Comparison of ENCODE assay signal across 19 mouse cellular contexts in the genomic region with DNA sequence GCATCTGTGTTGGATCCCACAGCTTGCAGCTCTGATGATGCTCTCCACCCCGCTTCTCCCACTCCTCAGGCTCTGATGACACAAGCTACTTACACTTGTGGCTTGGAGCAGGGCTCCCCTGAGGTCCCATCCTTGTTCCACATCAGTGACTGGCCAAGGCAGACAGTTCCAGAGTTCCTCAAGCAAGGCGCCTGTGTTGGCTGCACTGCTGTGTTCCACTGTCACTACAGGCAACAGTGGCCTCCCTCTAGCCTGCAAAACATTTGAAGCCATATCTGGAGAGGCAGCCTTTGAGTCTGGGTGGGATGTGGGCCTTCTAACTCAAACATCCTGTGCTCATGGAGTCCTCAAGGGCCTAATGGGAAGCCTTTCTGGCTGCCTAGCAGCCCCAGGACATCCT. TPM values are rescaled to one million over a fixed set of nuclear protein-coding genes. Genes with fewer than 3 reads are reported as not detected.
A peak's percentile ranks its signal among the peaks of the same experiment; 100 is the strongest.
DNase-seq lines count a peak whose midpoint lies in the region; ATAC-seq lines count a peak whose summit lies in the region.
"Had no signal": no experiment of that assay in that cellular context is flagged by ENCODE, and none has a peak within 500 bp of the region (broad histone marks: within the 10 kb centered on the region; RNA-seq: fewer than 3 reads in every experiment).

No protein-coding gene starts in this region.

- H3K27me3 ChIP-seq in heart, embryonic 13.5 days (replicated peaks): no peaks in the 10 kb centered on the region
- no peaks in the 10 kb centered on the region for H3K27me3 ChIP-seq in midbrain, embryonic 13.5 days
- H3K27me3 ChIP-seq in midbrain, embryonic 11.5 days (ENCODE audit: control insufficient read depth, insufficient read depth, low read length): no peaks in the 10 kb centered on the region
- no peaks in the 10 kb centered on the region for H3K27me3 ChIP-seq in liver, embryonic 15.5 days
- H3K27me3 ChIP-seq: embryonic facial prominence, embryonic 15.5 days; forebrain, embryonic 12.5 days; hindbrain, embryonic 13.5 days; megakaryocyte, embryonic 14.5 days had no signal

- H3K4me3 ChIP-seq in heart, embryonic 13.5 days: no peak overlapping the region
- H3K4me3 ChIP-seq in midbrain, embryonic 13.5 days (replicated peaks): no peak overlapping the region
- no peak overlapping the region for H3K4me3 ChIP-seq in midbrain, embryonic 11.5 days (ENCODE audit: low read depth, low read length)
- H3K4me3 ChIP-seq in liver, embryonic 15.5 days (replicated peaks): no peak overlapping the region
- H3K4me3 ChIP-seq: embryonic facial prominence, embryonic 15.5 days; forebrain, embryonic 12.5 days; hindbrain, embryonic 13.5 days; megakaryocyte, embryonic 14.5 days; myocyte had no signal

- DNase-seq in heart, adult 18-20 months: no peak
- DNase-seq in midbrain, embryonic 11.5 days (ENCODE audit: low spot score, missing footprints): no peak
- DNase-seq in adrenal gland, postnatal 36 days: no peak
- DNase-seq in B cell, adult 2 months: no peak
- DNase-seq: adrenal gland, postnatal 14 days; cerebellum, adult 9-10 months; kidney, postnatal 14 days; right cerebral cortex, postnatal 14 days; thymus, postnatal 4 days had no signal

- 83% methylated on average over 2 of the region's 2 CpGs for WGBS in heart, embryonic 13.5 days
- WGBS in midbrain, embryonic 13.5 days: 92% methylated on average over 2 of the region's 2 CpGs
- WGBS in midbrain, embryonic 11.5 days: 86% methylated on average over 2 of the region's 2 CpGs
- WGBS in liver, embryonic 15.5 days (ENCODE audit: insufficient replicate concordance): 76% methylated on average over 2 of the region's 2 CpGs

- no peak overlapping the region for H3K9ac ChIP-seq in heart, embryonic 13.5 days
- 0 out of 2 replicates have a peak overlapping the region, but pooled peaks have one; percentile 28 for H3K9ac ChIP-seq in midbrain, embryonic 13.5 days (replicated peaks)
- H3K9ac ChIP-seq in midbrain, embryonic 11.5 days (ENCODE audit: low read length): no peak overlapping the region
- H3K9ac ChIP-seq in liver, embryonic 15.5 days: peak overlapping the region; percentile 35; the same call in 1 of the 2 replicates
- H3K9ac ChIP-seq: embryonic facial prominence, embryonic 15.5 days; forebrain, embryonic 12.5 days; hindbrain, embryonic 13.5 days had no signal

- ATAC-seq in heart, embryonic 13.5 days (ENCODE audit: extremely low read depth, insufficient number of reproducible peaks, low FRiP score, low TSS enrichment): no peak
- ATAC-seq in midbrain, embryonic 13.5 days: no peak
- ATAC-seq in midbrain, embryonic 11.5 days (ENCODE audit: low FRiP score): no peak
- no peak for ATAC-seq in liver, embryonic 15.5 days (ENCODE audit: insufficient read depth)
- ATAC-seq: intestine, postnatal 0 days had no signal

- H3K4me2 ChIP-seq in heart, embryonic 13.5 days: no peak overlapping the region
- no peak overlapping the region for H3K4me2 ChIP-seq in midbrain, embryonic 13.5 days (replicated peaks)
- H3K4me2 ChIP-seq in midbrain, embryonic 11.5 days: no peak overlapping the region
- H3K4me2 ChIP-seq in liver, embryonic 15.5 days: no peak overlapping the region
- H3K4me2 ChIP-seq: embryonic facial prominence, embryonic 15.5 days; forebrain, embryonic 12.5 days; heart, embryonic 11.5 days; hindbrain, embryonic 13.5 days had no signal

- H3K27ac ChIP-seq in heart, embryonic 13.5 days (replicated peaks): 0 out of 2 replicates have a peak overlapping the region, but pooled peaks have one; percentile 42
- H3K27ac ChIP-seq in midbrain, embryonic 13.5 days: no peak overlapping the region
- H3K27ac ChIP-seq in midbrain, embryonic 11.5 days (ENCODE audit: low read depth, low read length): no peak overlapping the region
- peak overlapping the region; percentile 94 for H3K27ac ChIP-seq in liver, embryonic 15.5 days (replicated peaks)
- H3K27ac ChIP-seq: embryonic facial prominence, embryonic 15.5 days; forebrain, embryonic 12.5 days; hindbrain, embryonic 13.5 days had no signal

- H3K4me1 ChIP-seq in heart, embryonic 13.5 days: peaks cover 48% of the 10 kb centered on the region
- H3K4me1 ChIP-seq in midbrain, embryonic 13.5 days (replicated peaks): peaks cover 14% of the 10 kb centered on the region
- H3K4me1 ChIP-seq in midbrain, embryonic 11.5 days (ENCODE audit: control insufficient read depth, insufficient read depth, low read length): no peaks in the 10 kb centered on the region
- peaks cover 75% of the 10 kb centered on the region for H3K4me1 ChIP-seq in liver, embryonic 15.5 days (replicated peaks)

- H3K9me3 ChIP-seq in heart, embryonic 13.5 days: no peaks in the 10 kb centered on the region
- no peaks in the 10 kb centered on the region for H3K9me3 ChIP-seq in midbrain, embryonic 13.5 days
- no peaks in the 10 kb centered on the region for H3K9me3 ChIP-seq in midbrain, embryonic 11.5 days (ENCODE audit: control insufficient read depth, low read length)
- no peaks in the 10 kb centered on the region for H3K9me3 ChIP-seq in liver, embryonic 15.5 days (replicated peaks)
- H3K9me3 ChIP-seq: embryonic facial prominence, embryonic 15.5 days; forebrain, embryonic 12.5 days; hindbrain, embryonic 13.5 days; megakaryocyte, embryonic 14.5 days had no signal

- peaks cover 37% of the 10 kb centered on the region for H3K36me3 ChIP-seq in heart, embryonic 13.5 days
- peaks cover 36% of the 10 kb centered on the region for H3K36me3 ChIP-seq in midbrain, embryonic 13.5 days
- no peaks in the 10 kb centered on the region for H3K36me3 ChIP-seq in midbrain, embryonic 11.5 days (ENCODE audit: control insufficient read depth, insufficient read depth, low read length)
- peaks cover 35% of the 10 kb centered on the region for H3K36me3 ChIP-seq in liver, embryonic 15.5 days (replicated peaks)

RNA-seq across cellular contexts. Expression of a gene that starts 10.3 kb away (rescaled TPM):
- 25.9 and 27.9 TPM in 2 replicates for polyA plus RNA-seq in heart, embryonic 13.5 days (2015; fragmentation: Nextera tagmentation; extraction: Ambion mirVana)
- total RNA-seq in heart, adult 18-20 months (2021): 10 to 100 TPM; 57.7 to 61.2 TPM
- 32.1 and 39.6 TPM in 2 replicates for polyA plus RNA-seq in midbrain, embryonic 13.5 days (2015; fragmentation: Nextera tagmentation; extraction: Ambion mirVana)
- 53.4 and 63.1 TPM in 2 replicates for polyA plus RNA-seq in midbrain, embryonic 11.5 days (2014; fragmentation: Nextera tagmentation; extraction: Ambion mirVana)
- polyA plus RNA-seq in liver, embryonic 15.5 days (2015; fragmentation: Nextera tagmentation; extraction: Ambion mirVana): 18.2 and 23.1 TPM in 2 replicates
- total RNA-seq in adrenal gland, postnatal 36 days (2021): 10 to 100 TPM; 42.2 to 45.0 TPM

RNA-seq across cellular contexts. Expression of a gene that starts 31.0 kb away (rescaled TPM):
- polyA plus RNA-seq in heart, embryonic 13.5 days (2015; fragmentation: Nextera tagmentation; extraction: Ambion mirVana): 2.1 and 2.6 TPM in 2 replicates
- total RNA-seq in heart, adult 18-20 months (2021): 1 to 10 TPM; 1.2 to 2.9 TPM
- 5.1 and 6.3 TPM in 2 replicates for polyA plus RNA-seq in midbrain, embryonic 13.5 days (2015; fragmentation: Nextera tagmentation; extraction: Ambion mirVana)
- 2.9 and 3.2 TPM in 2 replicates for polyA plus RNA-seq in midbrain, embryonic 11.5 days (2014; fragmentation: Nextera tagmentation; extraction: Ambion mirVana)
- polyA plus RNA-seq in liver, embryonic 15.5 days (2015; fragmentation: Nextera tagmentation; extraction: Ambion mirVana): 9.5 and 10.5 TPM in 2 replicates
- total RNA-seq in adrenal gland, postnatal 36 days (2021): 1 to 10 TPM; 1.5 to 2.9 TPM

RNA-seq across cellular contexts. Expression of a gene that starts 35.5 kb away (rescaled TPM):
- 23.1 and 25.2 TPM in 2 replicates for polyA plus RNA-seq in heart, embryonic 13.5 days (2015; fragmentation: Nextera tagmentation; extraction: Ambion mirVana)
- 10 to 100 TPM; 62.0 to 62.2 TPM for total RNA-seq in heart, adult 18-20 months (2021)
- polyA plus RNA-seq in midbrain, embryonic 13.5 days (2015; fragmentation: Nextera tagmentation; extraction: Ambion mirVana): 52.8 and 58.6 TPM in 2 replicates
- 57.9 and 59.9 TPM in 2 replicates for polyA plus RNA-seq in midbrain, embryonic 11.5 days (2014; fragmentation: Nextera tagmentation; extraction: Ambion mirVana)
- 18.4 and 18.9 TPM in 2 replicates for polyA plus RNA-seq in liver, embryonic 15.5 days (2015; fragmentation: Nextera tagmentation; extraction: Ambion mirVana)
- total RNA-seq in adrenal gland, postnatal 36 days (2021): 10 to 100 TPM; 57.4 to 68.8 TPM

RNA-seq across cellular contexts. Expression of a gene that starts 35.6 kb away (rescaled TPM):
- 15.2 and 16.6 TPM in 2 replicates for polyA plus RNA-seq in heart, embryonic 13.5 days (2015; fragmentation: Nextera tagmentation; extraction: Ambion mirVana)
- 1 to 10 TPM; 4.8 to 7.6 TPM for total RNA-seq in heart, adult 18-20 months (2021)
- polyA plus RNA-seq in midbrain, embryonic 13.5 days (2015; fragmentation: Nextera tagmentation; extraction: Ambion mirVana): 28.7 and 28.8 TPM in 2 replicates
- 14.8 and 15.1 TPM in 2 replicates for polyA plus RNA-seq in midbrain, embryonic 11.5 days (2014; fragmentation: Nextera tagmentation; extraction: Ambion mirVana)
- 10.9 and 12.7 TPM in 2 replicates for polyA plus RNA-seq in liver, embryonic 15.5 days (2015; fragmentation: Nextera tagmentation; extraction: Ambion mirVana)
- 10 to 100 TPM; 23.3 to 39.1 TPM for total RNA-seq in adrenal gland, postnatal 36 days (2021)

RNA-seq across cellular contexts. Expression of a gene that starts 46.9 kb away (rescaled TPM):
- polyA plus RNA-seq in heart, embryonic 13.5 days (2015; fragmentation: Nextera tagmentation; extraction: Ambion mirVana): 88.9 and 103 TPM in 2 replicates
- total RNA-seq in heart, adult 18-20 months (2021): 10 to 100 TPM; 45.3 to 50.9 TPM
- polyA plus RNA-seq in midbrain, embryonic 13.5 days (2015; fragmentation: Nextera tagmentation; extraction: Ambion mirVana): 57.2 and 60.3 TPM in 2 replicates
- polyA plus RNA-seq in midbrain, embryonic 11.5 days (2014; fragmentation: Nextera tagmentation; extraction: Ambion mirVana): 64.5 and 68.0 TPM in 2 replicates
- 31.5 and 33.6 TPM in 2 replicates for polyA plus RNA-seq in liver, embryonic 15.5 days (2015; fragmentation: Nextera tagmentation; extraction: Ambion mirVana)
- total RNA-seq in adrenal gland, postnatal 36 days (2021): 10 to 100 TPM; 30.3 to 39.1 TPM

Comparison
In these comparisons a context has a peak if more than half of its experiments do, and no peak if none do; other contexts are left out.
1. H3K9ac ChIP-seq: peak in midbrain, embryonic 13.5 days (single experiment) and liver, embryonic 15.5 days (single experiment); none in heart, embryonic 13.5 days (single experiment) and midbrain, embryonic 11.5 days (single experiment).
2. H3K27ac ChIP-seq: peak in heart, embryonic 13.5 days (single experiment) and liver, embryonic 15.5 days (single experiment); none in midbrain, embryonic 13.5 days (single experiment) and midbrain, embryonic 11.5 days (single experiment).